Mouse (Mus musculus): ENCODE data around the gene Tulp2. TPM values are rescaled to one million over a fixed set of nuclear protein-coding genes. Genes with fewer than 3 reads are reported as not detected.

Tulp2 gene
- polyA plus RNA-seq, 1 experiment = 0.13 TPM

GRCm38 (mm10) chr7:45539095-45539494 lies 57.4 kb downstream of the Tulp2 start:
- Histone ChIP-seq H3K27ac (ENCODE audit: insufficient read depth, low read length) (no peak overlapping the region), H3K4me1 (ENCODE audit: control insufficient read depth, insufficient read depth, low read length) (no peaks in the 10 kb centered on the region), H3K4me3 (ENCODE audit: insufficient read depth, low read length) (no peak overlapping the region)
- TF ChIP-seq CTCF (IDR thresholded peaks at IDR 0.05; ENCODE audit: extremely low read depth, insufficient read depth, low read length) (no peak), POLR2A (IDR thresholded peaks at IDR 0.05; ENCODE audit: extremely low read depth, insufficient read depth, low read length) (no peak)

DNA sequence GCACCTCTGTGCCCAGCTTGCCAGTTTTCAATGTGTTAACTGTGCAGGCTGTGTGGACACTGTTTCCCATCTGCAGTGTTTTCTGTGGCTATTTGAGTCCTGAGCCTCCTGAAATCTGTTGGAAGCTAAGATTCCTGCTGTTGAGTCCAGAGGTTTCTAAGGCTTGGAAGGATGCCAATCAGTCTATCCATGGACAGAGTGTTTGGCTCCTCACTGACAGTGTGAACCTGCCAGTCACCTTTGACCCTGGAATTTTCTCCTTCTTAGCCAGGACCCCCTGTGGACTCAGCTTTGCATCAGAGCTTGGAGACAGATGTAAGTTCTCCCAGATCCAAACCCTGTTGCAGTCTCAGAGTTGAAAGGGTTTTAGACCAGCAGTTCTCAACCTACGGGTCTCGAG lies 58.5 kb downstream of the Tulp2 start:
- no peak overlapping the region for H3K27ac ChIP-seq (ENCODE audit: insufficient read depth, low read length)
- H3K4me3 ChIP-seq (ENCODE audit: insufficient read depth, low read length) = no peak overlapping the region
- H3K4me1 ChIP-seq (ENCODE audit: control insufficient read depth, insufficient read depth, low read length) = no peaks in the 10 kb centered on the region
- TF ChIP-seq CTCF (IDR thresholded peaks at IDR 0.05; ENCODE audit: extremely low read depth, insufficient read depth, low read length) (no peak), POLR2A (IDR thresholded peaks at IDR 0.05; ENCODE audit: extremely low read depth, insufficient read depth, low read length) (no peak)

DNA sequence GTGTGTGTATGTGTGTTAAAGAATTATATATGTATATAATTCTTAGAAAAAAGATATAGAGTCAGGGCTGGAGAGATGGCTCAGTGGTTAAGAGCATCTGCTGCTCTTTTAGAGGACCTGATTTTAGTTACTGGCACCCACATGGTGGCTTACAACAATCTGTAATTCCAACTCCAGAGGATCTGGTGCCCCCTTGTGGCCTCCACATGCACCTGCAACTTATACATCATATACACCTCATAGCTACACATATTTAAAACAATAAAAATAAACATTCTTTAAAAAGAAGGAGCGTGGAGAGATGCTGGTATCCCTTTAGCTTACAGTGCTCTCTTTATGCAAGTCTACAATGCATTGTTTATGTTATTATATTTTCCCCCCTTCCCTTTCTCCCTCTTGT lies 62.8 kb downstream of the Tulp2 start:
- TF ChIP-seq CTCF (IDR thresholded peaks at IDR 0.05; ENCODE audit: extremely low read depth, insufficient read depth, low read length) (no peak), POLR2A (IDR thresholded peaks at IDR 0.05; ENCODE audit: extremely low read depth, insufficient read depth, low read length) (no peak)
- Histone ChIP-seq H3K4me1 (ENCODE audit: control insufficient read depth, insufficient read depth, low read length) (no peaks in the 10 kb centered on the region), H3K27ac (ENCODE audit: insufficient read depth, low read length) (no peak overlapping the region), H3K4me3 (ENCODE audit: insufficient read depth, low read length) (no peak overlapping the region)

DNA sequence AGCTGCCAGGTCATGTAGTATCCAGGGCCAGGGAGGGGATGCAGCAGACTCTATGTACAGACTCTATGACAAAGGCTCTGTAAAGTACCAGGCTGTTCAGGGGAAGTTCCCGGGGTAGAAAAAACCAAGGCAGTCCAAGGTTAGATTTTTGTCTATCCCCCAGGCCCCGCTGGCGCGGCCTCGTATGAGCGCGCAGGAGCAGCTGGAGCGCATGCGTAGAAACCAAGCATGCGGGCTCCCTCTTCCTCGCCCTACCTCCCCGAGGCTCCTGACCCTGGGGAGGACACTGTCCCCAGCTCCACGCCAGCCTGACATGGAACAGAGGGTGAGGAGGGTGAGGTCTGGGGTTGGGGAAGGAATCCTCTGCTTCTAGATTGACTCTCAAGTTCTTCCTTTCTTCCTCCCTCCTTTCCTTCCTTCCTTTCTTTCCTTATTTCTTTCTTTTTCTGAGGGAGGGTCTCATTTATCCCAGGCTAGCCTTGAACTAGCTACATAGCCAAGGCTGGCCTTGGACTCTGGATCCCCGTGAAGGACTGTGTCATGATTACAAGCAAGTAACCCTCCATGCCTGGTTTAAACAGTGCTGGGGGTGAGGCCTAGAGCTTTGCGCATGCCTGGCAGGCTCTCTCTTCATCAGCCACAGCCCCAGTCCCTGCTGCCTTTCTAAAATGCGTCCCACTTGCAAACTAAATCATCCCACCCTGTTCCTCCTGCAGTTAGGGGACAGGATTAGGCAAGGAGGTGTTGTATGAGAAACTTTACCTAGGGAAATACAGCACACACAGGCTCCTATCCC lies 68.2 kb downstream of the Tulp2 start:
- no peaks in the 10 kb centered on the region for H3K4me1 ChIP-seq (ENCODE audit: control insufficient read depth, insufficient read depth, low read length)

GRCm38 (mm10) chr7:45550821-45551511 lies 69.3 kb downstream of the Tulp2 start:
- TF ChIP-seq POLR2A (IDR thresholded peaks at IDR 0.05; ENCODE audit: extremely low read depth, insufficient read depth, low read length) (no peak), CTCF (IDR thresholded peaks at IDR 0.05; ENCODE audit: extremely low read depth, insufficient read depth, low read length) (no peak)
- no peak overlapping the region for H3K4me3 ChIP-seq (ENCODE audit: insufficient read depth, low read length)
- no peak overlapping the region for H3K27ac ChIP-seq (ENCODE audit: insufficient read depth, low read length)
- no peaks in the 10 kb centered on the region for H3K4me1 ChIP-seq (ENCODE audit: control insufficient read depth, insufficient read depth, low read length)

More for the DNA sequence above, 68.2 kb downstream of the Tulp2 start:
- TF ChIP-seq POLR2A (IDR thresholded peaks at IDR 0.05; ENCODE audit: extremely low read depth, insufficient read depth, low read length) (no peak), CTCF (IDR thresholded peaks at IDR 0.05; ENCODE audit: extremely low read depth, insufficient read depth, low read length) (no peak)
- H3K4me3 ChIP-seq (ENCODE audit: insufficient read depth, low read length) = no peak overlapping the region
- H3K27ac ChIP-seq (ENCODE audit: insufficient read depth, low read length) = no peak overlapping the region

DNA sequence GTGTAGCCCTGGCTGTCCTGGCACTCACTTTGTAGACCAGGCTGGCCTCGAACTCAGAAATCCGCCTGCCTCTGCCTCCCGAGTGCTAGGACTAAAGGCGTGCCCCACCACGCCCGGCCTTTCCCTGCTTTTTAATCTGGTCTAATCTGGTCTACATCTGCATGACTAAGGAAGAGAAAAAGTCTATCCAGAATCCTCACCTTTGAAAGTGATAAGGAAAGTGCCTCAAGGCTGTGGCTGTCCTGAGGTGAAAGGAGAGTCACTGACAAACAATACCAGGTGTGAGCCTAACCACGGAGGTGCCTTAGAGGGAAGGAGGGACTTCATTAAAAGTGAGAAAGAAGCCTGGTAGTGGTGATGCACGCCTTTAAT lies 69.8 kb downstream of the Tulp2 start:
- H3K27ac ChIP-seq (ENCODE audit: insufficient read depth, low read length) = no peak overlapping the region
- H3K4me1 ChIP-seq (ENCODE audit: control insufficient read depth, insufficient read depth, low read length) = no peaks in the 10 kb centered on the region
- no peak overlapping the region for H3K4me3 ChIP-seq (ENCODE audit: insufficient read depth, low read length)
- TF ChIP-seq POLR2A (IDR thresholded peaks at IDR 0.05; ENCODE audit: extremely low read depth, insufficient read depth, low read length) (no peak), CTCF (IDR thresholded peaks at IDR 0.05; ENCODE audit: extremely low read depth, insufficient read depth, low read length) (no peak)

- H3K4me3 ChIP-seq (ENCODE audit: insufficient read depth, low read length) = no peak overlapping the region
- no peak overlapping the region for H3K27ac ChIP-seq (ENCODE audit: insufficient read depth, low read length)
- TF ChIP-seq CTCF (IDR thresholded peaks at IDR 0.05; ENCODE audit: extremely low read depth, insufficient read depth, low read length) = no peak
- TF ChIP-seq POLR2A (IDR thresholded peaks at IDR 0.05; ENCODE audit: extremely low read depth, insufficient read depth, low read length) = no peak
- H3K4me1 ChIP-seq (ENCODE audit: control insufficient read depth, insufficient read depth, low read length) = no peaks in the 10 kb centered on the region
These were observed 71.8 kb downstream of the Tulp2 start for GRCm38 (mm10) chr7:45553519-45553918.

DNA sequence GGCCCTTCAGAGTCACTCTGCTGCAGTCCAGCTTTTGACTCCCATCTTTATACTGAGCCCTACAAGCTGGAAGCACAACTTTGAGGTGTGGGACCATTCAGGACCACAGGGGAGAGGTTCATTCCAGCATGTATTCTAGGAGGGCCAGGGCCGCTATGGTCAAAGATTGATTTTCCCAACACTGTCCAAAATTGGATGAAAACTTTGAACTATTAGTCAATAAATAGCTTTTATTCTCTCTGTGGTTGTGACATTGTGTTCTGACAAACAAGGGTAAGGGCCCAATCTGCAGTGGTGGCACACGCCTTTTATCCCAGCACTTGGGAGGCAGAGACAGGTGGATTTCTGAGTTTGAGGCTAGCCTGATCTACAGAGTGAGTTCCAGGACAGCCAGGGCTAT lies 72.3 kb downstream of the Tulp2 start:
- Histone ChIP-seq H3K4me3 (ENCODE audit: insufficient read depth, low read length) (no peak overlapping the region), H3K27ac (ENCODE audit: insufficient read depth, low read length) (no peak overlapping the region), H3K4me1 (ENCODE audit: control insufficient read depth, insufficient read depth, low read length) (no peaks in the 10 kb centered on the region)
- TF ChIP-seq CTCF (IDR thresholded peaks at IDR 0.05; ENCODE audit: extremely low read depth, insufficient read depth, low read length) (no peak), POLR2A (IDR thresholded peaks at IDR 0.05; ENCODE audit: extremely low read depth, insufficient read depth, low read length) (no peak)

- TF ChIP-seq POLR2A (IDR thresholded peaks at IDR 0.05; ENCODE audit: extremely low read depth, insufficient read depth, low read length) (no peak), CTCF (IDR thresholded peaks at IDR 0.05; ENCODE audit: extremely low read depth, insufficient read depth, low read length) (no peak)
These were observed 73.1 kb downstream of the Tulp2 start, which contains the start of gene Hsd17b14 for GRCm38 (mm10) chr7:45554744-45555143. Gene Hsd17b14 (plus strand): TSS chr7:45554893.

GRCm38 (mm10) chr7:45555787-45556186 lies 74.1 kb downstream of the Tulp2 start:
- Histone ChIP-seq H3K27ac (ENCODE audit: insufficient read depth, low read length) (no peak overlapping the region), H3K4me1 (ENCODE audit: control insufficient read depth, insufficient read depth, low read length) (no peaks in the 10 kb centered on the region), H3K4me3 (ENCODE audit: insufficient read depth, low read length) (no peak overlapping the region)
- TF ChIP-seq CTCF (IDR thresholded peaks at IDR 0.05; ENCODE audit: extremely low read depth, insufficient read depth, low read length) (peak; percentile 74), POLR2A (IDR thresholded peaks at IDR 0.05; ENCODE audit: extremely low read depth, insufficient read depth, low read length) (no peak)

More at GRCm38 (mm10) chr7:45554744-45555143, 73.1 kb downstream of the Tulp2 start, which contains the start of gene Hsd17b14:
- Histone ChIP-seq H3K27ac (ENCODE audit: insufficient read depth, low read length) (no peak within 1 kb of the TSS), H3K4me3 (ENCODE audit: insufficient read depth, low read length) (no peak within 1 kb of the TSS), H3K4me1 (ENCODE audit: control insufficient read depth, insufficient read depth, low read length) (no peaks in the 10 kb centered on the region)

All from cortical plate, adult 2 months (tissue).